Mouse (Mus musculus) heart, adult 2 months (tissue): ENCODE measurements at regions not wholly inside any gene's neighbourhood (a gene's known extent, or its start where the extent isn't known, plus 50 kb on each side); places are given as distances from the start of the nearest gene placed in this dataset.

ENCODE experiments used
- CTCF ChIP-seq: fragments of 200-600 bp; IDR thresholded peaks from 2 replicates; pipeline ENCODE4 v1.8.1; 2022; ENCODE audit warnings: antibody characterized with exemption, mild to moderate bottlenecking, moderate library complexity
- EP300 ChIP-seq: fragments of 200-500 bp; IDR thresholded peaks from 2 replicates; pipeline ENCODE4 v1.6.1; 2011; ENCODE audit warnings: low read depth, low read length, control low read depth; ENCODE audit not compliant: insufficient read depth

GRCm38 (mm10) chr9:8228078-8228477 is 94.0 kb upstream of the Cep126 start:
- TF ChIP-seq CTCF = no peak
- no peak for TF ChIP-seq EP300
